Mouse (Mus musculus) spleen, adult 18-20 months (tissue): ENCODE measurements around the gene Mmp2.
"Not testable (repeated sequence)": the region's sequence is repeated elsewhere in the genome, so short reads cannot be mapped to it uniquely, and the experiment has no call there.

Source experiments
- DNase-seq, 2 experiments: peaks; one replicate each; pipeline ENCODE4 v3.0.0; 2022; ENCODE audit warnings: mixed read lengths in 2 of 2

Mmp2 gene

DNA sequence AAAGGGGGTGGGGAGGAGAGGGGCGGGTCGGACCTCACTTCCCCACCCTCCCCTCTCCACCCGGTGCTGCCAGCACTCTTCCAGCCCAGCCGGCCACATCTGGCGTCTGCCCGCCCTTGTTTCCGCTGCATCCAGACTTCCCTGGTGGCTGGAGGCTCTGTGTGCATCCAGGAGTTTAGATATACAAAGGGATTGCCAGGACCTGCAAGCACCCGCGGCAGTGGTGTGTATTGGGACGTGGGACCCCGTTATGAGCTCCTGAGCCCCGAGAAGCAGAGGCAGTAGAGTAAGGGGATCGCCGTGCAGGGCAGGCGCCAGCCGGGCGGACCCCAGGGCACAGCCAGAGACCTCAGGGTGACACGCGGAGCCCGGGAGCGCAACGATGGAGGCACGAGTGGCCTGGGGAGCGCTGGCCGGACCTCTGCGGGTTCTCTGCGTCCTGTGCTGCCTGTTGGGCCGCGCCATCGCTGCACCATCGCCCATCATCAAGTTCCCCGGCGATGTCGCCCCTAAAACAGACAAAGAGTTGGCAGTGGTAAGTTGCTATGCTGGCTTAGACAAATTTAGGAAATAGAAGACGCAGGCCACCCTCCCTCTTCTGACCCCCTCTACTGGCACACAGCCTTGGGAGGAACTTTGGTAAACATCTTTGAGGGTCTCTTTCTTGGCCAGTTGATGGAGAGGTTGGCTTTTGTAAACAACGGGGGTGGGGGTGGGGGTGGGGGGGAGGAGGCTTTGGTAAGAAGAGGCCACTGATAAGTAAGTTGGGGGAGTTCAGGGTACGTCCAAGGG lies at the start of gene Mmp2:
Gene Mmp2 (plus strand): TSS at position 49 of the 792 bp plus-strand sequence.
- DNase-seq: no peak

- DNase-seq: no peak
These were observed 46.1 kb upstream of the Mmp2 start for GRCm38 (mm10) chr8:92780976-92781375.

GRCm38 (mm10) chr8:92783906-92784610 lies 43.0 kb upstream of the Mmp2 start:
- no peak for DNase-seq

DNA sequence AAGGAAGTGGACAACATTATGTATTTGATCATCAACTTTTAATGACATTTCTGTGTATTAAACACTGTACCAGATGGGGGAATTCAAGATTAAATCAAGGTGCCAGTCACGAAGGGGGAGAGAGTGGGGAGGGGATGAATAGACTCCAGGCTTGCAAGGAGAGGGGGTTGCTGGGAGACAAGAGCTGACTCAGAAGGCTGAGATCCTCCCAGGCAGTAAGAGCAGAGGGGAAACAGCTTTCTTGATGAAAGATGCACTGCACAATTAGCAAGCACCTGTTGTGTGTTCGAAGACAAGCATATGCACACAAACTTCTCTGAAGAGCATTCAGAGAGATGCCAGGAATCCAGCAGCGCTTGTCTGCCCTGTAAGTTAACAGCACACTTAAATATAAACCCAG lies 36.3 kb upstream of the Mmp2 start:
- DNase-seq: no peak

- not testable (repeated sequence) for DNase-seq
These were observed 35.1 kb upstream of the Mmp2 start for GRCm38 (mm10) chr8:92791999-92792398.

- no peak for DNase-seq
These were observed 33.1 kb upstream of the Mmp2 start for GRCm38 (mm10) chr8:92793852-92794580.

- DNase-seq: no peak
These were observed 29.6 kb upstream of the Mmp2 start for GRCm38 (mm10) chr8:92797527-92797931.

DNA sequence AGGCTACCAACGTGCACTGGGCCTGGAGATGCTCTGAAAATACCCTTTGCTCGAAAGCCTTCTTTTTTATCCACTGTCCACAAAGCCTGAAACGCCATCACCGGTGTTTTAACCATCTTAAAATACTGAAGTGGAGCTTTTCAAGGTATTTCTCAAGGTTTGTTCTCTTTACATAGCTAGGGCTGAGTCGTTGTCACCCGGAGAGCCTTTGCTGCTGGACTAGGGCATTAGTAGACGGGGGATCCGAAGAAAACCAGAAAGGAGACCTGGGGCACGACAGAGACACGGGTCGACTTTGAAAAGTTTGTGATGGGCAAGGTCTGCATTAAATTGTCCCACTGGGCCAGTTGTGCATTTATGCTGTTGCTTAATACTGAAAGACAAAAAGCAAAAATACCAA lies 27.7 kb upstream of the Mmp2 start:
- no peak for DNase-seq

DNA sequence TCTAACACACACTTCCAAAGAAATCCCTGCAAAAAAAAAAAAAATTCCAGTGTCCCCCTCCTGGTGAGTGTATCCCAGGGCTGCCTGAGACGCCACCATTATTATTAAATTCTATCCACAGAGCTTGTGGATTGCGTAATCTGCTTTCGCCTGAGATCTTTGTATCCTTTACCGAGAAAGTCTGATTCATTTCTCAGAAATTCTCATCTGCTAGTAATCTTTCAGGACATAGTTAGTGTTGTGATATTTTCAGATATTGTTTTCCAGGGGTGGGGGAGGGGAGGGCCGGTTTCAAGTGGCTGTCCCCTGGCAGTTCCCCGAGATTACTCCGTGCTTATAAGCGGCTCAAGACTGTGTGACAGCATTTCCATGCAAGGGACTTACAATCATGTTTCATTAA lies 25.9 kb upstream of the Mmp2 start:
- DNase-seq: no peak

- DNase-seq: no peak
These were observed 24.5 kb upstream of the Mmp2 start for GRCm38 (mm10) chr8:92802591-92802990.

DNA sequence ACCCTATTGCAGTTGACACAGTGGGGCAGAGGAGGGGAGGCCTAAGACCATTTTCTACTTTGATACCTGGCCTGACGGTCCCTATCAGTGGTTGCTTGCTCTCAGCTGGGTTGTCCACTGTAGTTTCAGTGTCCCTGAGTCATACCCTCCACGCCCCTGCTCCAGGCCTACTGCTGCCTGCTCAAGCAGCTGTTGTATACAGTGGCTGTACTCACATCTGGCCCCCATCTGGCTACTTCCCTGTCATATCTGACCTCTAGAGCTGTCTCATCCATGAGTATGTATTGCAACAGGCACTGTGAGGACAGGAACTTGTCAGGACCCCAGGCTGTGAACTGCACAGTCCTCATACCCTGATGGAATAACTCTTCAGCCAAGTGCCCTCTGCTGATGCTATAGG lies 14.3 kb upstream of the Mmp2 start:
- DNase-seq: no peak

- no peak for DNase-seq
These were observed 11.4 kb upstream of the Mmp2 start for GRCm38 (mm10) chr8:92815661-92816060.

DNA sequence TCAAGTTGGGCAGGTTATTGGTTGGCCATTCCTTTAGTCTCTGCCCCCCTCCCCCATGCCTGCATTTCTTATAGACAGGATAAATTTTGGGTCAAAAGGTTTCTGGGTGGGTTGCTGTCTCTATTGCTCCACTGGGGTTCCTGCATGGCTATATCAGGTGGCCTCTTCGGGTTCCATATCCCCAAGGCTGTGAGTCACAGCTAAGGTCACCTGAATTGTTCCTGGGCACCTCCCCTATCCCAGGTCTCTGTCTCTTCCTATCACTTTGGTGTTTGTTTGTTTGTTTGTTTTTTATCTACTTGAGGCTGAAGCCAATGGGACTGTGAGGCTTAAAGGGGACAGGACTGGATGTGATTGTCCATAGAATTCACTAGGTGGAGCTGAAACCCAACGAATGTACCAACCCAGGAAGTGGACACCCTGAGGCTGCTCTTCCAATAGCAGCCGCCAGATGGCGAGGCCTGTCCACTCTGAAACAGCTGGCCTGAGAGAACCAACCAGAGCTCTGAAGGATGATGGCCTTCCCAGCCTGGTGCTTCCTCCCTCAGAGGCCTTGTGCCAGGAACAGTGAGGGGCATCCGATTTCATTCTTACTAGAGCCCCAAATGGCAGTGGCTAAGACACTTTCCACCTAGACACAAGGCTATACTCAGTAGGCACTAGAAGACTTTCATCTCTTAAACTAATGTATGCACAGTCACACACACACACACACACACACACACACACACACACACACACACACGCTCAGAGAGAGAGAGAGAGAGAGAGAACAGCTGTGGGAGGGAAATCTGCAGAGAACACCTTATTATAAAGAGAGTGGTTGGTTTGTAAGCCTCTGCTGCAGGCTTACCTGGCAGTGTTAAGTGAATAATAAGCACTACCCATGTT lies 8.9 kb upstream of the Mmp2 start:
- DNase-seq: peak; percentile 53 to 64

DNA sequence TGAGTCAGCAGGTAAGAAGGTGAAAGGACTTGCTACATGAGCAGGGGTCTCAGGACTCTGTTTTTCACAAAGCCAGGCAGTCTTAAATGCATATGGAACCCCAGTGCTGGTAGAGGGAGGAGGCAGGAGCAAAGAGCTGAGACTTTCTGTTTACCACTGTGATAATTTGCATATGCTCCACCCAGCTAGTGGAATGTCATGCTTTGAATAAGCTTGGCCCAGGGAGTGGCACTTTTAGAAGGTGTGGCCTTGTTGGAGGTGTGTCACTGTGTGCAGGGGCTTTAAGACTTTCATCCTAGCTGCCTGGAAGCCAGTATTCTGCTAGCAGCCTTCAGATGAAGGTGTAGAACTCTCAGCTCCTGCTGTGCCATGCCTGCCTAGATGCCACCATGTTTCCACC lies 5.9 kb upstream of the Mmp2 start:
- no peak for DNase-seq

DNA sequence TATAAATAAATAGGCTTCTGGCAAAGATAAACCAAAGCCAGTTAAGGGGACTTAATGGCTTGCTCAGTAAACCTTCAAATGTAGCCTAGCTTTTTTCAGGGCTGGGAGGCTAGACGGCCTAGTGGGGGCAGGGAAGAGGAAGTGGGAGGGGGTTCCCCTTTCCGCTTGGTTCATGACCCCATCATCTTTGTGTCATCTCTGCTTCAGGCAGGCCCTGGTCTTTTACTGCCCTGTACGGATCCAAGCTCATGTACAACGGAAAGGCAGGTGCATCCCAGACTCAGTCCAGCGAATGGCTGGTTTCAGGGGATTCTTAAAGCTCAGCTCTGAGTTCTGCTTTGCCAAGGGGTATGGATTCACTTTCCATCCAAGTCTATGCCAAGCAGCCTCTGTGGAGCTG lies 4.7 kb upstream of the Mmp2 start:
- no peak for DNase-seq

DNA sequence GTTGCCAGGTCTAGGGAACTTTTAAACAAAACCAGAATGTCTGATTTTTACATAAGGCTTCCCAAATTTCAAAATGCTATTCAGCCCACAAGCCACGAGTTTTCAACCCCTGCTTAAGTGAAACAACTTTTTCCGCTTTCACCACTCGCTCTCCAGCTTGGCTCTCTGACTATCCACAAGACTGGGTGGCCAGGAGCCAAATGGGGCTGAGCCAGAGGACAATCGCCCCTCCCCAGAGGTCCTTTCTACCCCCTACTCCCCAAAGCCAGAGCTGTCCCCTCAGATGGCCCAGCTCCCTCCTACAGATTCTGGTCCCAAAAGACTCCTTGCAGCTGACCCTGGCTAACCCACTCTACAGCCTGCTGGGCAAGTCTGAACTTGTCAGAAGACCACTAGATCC lies 1.1 kb upstream of the Mmp2 start:
- DNase-seq: no peak

DNA sequence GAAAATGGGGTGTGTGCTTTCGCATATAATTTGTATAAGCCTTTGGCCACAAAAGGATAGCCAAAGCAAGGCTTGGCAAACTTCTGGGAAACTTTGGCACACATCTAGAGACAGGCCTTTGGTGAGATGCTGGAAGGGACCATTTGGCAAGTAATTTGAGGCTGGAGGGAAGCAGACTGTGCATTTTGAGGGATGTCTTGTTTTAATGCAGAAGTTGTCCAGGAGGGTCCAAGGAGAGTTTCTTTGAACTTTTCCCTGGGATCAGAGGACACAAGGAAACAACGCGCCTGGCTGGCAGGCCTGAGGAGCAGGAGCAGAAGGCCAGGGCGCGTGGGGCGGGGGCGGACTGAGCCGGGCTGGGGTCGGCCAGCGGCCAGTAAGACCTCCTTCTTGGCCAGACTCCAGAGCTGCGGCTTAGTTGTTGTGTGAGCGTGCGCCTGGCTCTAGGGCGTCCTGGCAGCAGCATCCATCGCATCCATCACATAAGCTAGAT lies 1.2 kb downstream of the Mmp2 start:
- no peak for DNase-seq

DNA sequence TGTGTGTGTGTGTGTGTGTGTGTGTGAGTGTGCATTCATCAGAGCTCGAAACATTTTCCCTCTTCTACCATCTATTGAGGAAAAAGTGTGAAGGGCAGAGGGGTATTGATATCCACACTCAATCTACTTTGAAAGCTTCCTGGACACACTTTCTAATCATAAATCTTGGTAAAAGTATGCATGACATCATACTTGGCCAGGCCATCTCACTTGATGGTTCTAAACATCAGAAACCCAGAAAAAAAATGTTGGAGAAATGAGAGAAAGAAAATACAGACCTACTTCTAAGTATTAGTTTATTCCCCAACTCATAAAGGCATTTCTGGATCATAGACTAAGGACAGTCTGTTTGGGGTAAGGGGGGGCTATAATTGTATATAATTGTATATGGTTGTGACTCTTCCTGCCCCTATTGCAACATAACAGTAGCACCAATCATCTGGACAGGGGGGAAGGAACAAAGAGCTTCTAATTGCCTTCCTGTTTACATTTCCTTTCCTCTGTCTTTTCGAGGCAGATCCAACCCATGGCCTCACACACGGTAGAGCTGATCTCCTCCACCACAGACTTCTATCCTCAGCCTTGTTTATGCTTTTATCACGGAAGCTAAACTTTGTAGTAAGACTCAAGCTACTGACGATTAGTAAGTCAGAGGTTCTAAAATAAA lies 7.1 kb downstream of the Mmp2 start:
- DNase-seq: no peak

GRCm38 (mm10) chr8:92834786-92835500 lies 7.9 kb downstream of the Mmp2 start:
- DNase-seq: no peak

DNA sequence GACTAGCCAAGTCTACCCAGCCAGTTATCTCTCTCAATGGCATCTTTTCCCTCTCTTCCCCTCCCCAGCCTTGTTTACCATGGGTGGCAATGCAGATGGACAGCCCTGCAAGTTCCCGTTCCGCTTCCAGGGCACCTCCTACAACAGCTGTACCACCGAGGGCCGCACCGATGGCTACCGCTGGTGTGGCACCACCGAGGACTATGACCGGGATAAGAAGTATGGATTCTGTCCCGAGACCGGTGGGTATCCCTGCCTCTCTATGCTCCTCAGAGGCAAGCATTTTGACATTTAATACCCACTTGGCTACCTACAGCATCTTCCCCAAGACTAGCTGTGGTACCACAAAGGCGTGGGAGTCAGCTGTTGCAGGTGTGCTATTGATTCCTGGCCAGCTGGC lies 8.8 kb downstream of the Mmp2 start:
- DNase-seq: no peak

- no peak for DNase-seq
These were observed 11.5 kb downstream of the Mmp2 start for GRCm38 (mm10) chr8:92838616-92839015.
